13 mouse cellular contexts compared by ENCODE assay signal in the genomic region with DNA sequence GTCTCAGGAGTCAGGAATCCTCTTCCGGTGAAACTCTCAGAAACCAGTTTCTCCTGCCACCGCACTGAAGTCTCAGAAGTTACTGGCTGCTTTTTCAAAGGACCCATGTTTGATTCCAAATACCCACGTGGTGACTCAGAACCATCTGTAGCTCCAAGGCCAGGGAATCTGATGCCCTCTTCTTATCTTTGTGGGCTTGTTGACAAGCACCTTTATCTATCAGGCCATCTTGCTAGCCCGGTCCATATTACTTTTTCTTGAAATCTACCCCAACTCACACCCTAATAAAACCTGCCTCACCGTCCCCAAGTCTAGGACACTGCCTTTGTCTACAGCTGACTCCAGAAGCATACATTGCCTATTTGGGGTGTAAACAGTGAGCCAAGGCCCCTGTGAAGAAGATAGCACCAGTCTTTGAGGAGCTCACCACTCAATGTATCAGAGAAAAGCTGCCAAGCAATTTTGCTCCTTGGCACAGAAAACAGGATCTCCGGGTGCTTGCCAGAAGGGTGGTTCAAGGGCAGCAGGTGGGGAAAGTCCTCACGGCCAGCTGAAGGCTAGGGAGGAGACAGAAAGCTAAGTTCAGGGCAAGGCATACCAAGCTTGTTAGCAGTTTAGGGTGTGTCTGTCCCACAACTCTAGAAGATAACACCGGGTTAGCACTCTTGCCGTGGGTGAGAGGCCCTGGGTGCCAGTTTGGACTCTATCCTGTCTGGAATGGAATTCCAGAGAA. TPM values are rescaled to one million over a fixed set of nuclear protein-coding genes. Genes with fewer than 3 reads are reported as not detected.
DNase-seq lines count a peak whose midpoint lies in the region; ATAC-seq and TF ChIP-seq lines count a peak whose summit lies in the region.
"Had no signal": no experiment of that assay in that cellular context is flagged by ENCODE, and none has a peak within 500 bp of the region (broad histone marks: within the 10 kb centered on the region; RNA-seq: fewer than 3 reads in every experiment).

No protein-coding gene starts in this region.

- peak overlapping the region; percentile 63 for H3K4me3 ChIP-seq in erythroblast, embryonic 14.5 days (replicated peaks)
- H3K4me3 ChIP-seq in small intestine, adult 2 months (ENCODE audit: low read depth, low read length): no peak overlapping the region
- H3K4me3 ChIP-seq in midbrain, embryonic 16.5 days (ENCODE audit: low read depth, low read length): no peak overlapping the region
- H3K4me3 ChIP-seq: hindbrain, embryonic 10.5 days had no signal

- H3K27me3 ChIP-seq in erythroblast, embryonic 14.5 days (ENCODE audit: control insufficient read depth): peaks cover 40% of the 10 kb centered on the region
- H3K27me3 ChIP-seq in small intestine, adult 2 months (ENCODE audit: control insufficient read depth, insufficient read depth, low read length): no peaks in the 10 kb centered on the region; the same call in 1 of the 2 replicates
- H3K27me3 ChIP-seq in midbrain, embryonic 16.5 days (ENCODE audit: control insufficient read depth, insufficient read depth, low read depth, low read length): peaks cover 52% of the 10 kb centered on the region

- H3K4me2 ChIP-seq in midbrain, embryonic 16.5 days (ENCODE audit: low read length): no peak overlapping the region
- H3K4me2 ChIP-seq: lung, embryonic 14.5 days had no signal

- no peak for TF ChIP-seq POLR2A in small intestine, adult 2 months (IDR thresholded peaks at IDR 0.05; ENCODE audit: low read depth, low read length)

- H3K27ac ChIP-seq in small intestine, adult 2 months (ENCODE audit: insufficient read depth, low read depth, low read length): peak overlapping the region; percentile 100
- no peak overlapping the region for H3K27ac ChIP-seq in midbrain, embryonic 16.5 days (ENCODE audit: low read length)
- H3K27ac ChIP-seq: hindbrain, embryonic 10.5 days had no signal

- H3K9me3 ChIP-seq in erythroblast, embryonic 14.5 days (ENCODE audit: control insufficient read depth, low read length): peaks cover 9% of the 10 kb centered on the region
- no peaks in the 10 kb centered on the region for H3K9me3 ChIP-seq in midbrain, embryonic 16.5 days (replicated peaks; ENCODE audit: control insufficient read depth, low read length, poor library complexity, severe bottlenecking)

- ATAC-seq in midbrain, embryonic 16.5 days: no peak

- WGBS in small intestine, adult 2 months: 32% methylated on average over 9 of the region's 9 CpGs
- 75% methylated on average over 9 of the region's 9 CpGs for WGBS in midbrain, embryonic 16.5 days

- peak; percentile 43 for DNase-seq in kidney, adult 9 months
- DNase-seq in kidney, postnatal 4 days: no peak
- DNase-seq in brain, adult 2 months (ENCODE audit: low read depth, low spot score): peak; percentile 57
- no peak for DNase-seq in right cerebral cortex, postnatal 36 days (ENCODE audit: low spot score in 2 of 2)
- DNase-seq in thymus, postnatal 0 days (ENCODE audit: low spot score): no peak
- DNase-seq: gastrocnemius, postnatal 14 days; lung, embryonic 14.5 days; thymus, postnatal 36 days had no signal

- H3K36me3 ChIP-seq in erythroblast, embryonic 14.5 days (ENCODE audit: control insufficient read depth): peaks cover 14% of the 10 kb centered on the region
- H3K36me3 ChIP-seq in small intestine, adult 2 months (ENCODE audit: control insufficient read depth, insufficient read depth, low read length): no peaks in the 10 kb centered on the region
- H3K36me3 ChIP-seq in midbrain, embryonic 16.5 days (ENCODE audit: control insufficient read depth, insufficient read depth, low read length): no peaks in the 10 kb centered on the region
- H3K36me3 ChIP-seq: hindbrain, embryonic 10.5 days had no signal

- peaks cover 93% of the 10 kb centered on the region for H3K4me1 ChIP-seq in erythroblast, embryonic 14.5 days (ENCODE audit: control insufficient read depth)
- H3K4me1 ChIP-seq in small intestine, adult 2 months (ENCODE audit: control insufficient read depth, insufficient read depth, insufficient read length, low read length): peaks cover 12% of the 10 kb centered on the region
- H3K4me1 ChIP-seq in midbrain, embryonic 16.5 days (ENCODE audit: control insufficient read depth, insufficient read depth, low read length): peaks cover 16% of the 10 kb centered on the region; the same call in 1 of the 2 replicates

- TF ChIP-seq CTCF in small intestine, adult 2 months (IDR thresholded peaks at IDR 0.05; ENCODE audit: extremely low read depth, insufficient read length, insufficient replicate concordance, low read depth, low read length): no peak

- no peak overlapping the region for H3K9ac ChIP-seq in midbrain, embryonic 16.5 days (ENCODE audit: low read depth, low read length)
- H3K9ac ChIP-seq: lung, embryonic 14.5 days had no signal

RNA-seq across cellular contexts. Expression of gene Sowaha, which starts 3.3 kb away (rescaled TPM):
- 9.4 and 11.2 TPM in 2 replicates for polyA plus RNA-seq in erythroblast, embryonic 14.5 days (2012)
- 9.7 and 61.2 TPM in 2 replicates for polyA plus RNA-seq in small intestine, adult 2 months (2012; rRNA removed)
- polyA plus RNA-seq in midbrain, embryonic 16.5 days (2015; fragmentation: Nextera tagmentation; extraction: Ambion mirVana): 1.1 and 1.6 TPM in 2 replicates
- polyA plus RNA-seq in thymus, postnatal 0 days (2015; fragmentation: Nextera tagmentation; extraction: Ambion mirVana): 0.05 and 0.15 TPM in 2 replicates

RNA-seq across cellular contexts. Expression of gene Gm9945, which starts 3.4 kb away (rescaled TPM):
- polyA plus RNA-seq in erythroblast, embryonic 14.5 days (2012): not detected in 2 replicates
- not detected in 2 replicates for polyA plus RNA-seq in small intestine, adult 2 months (2012; rRNA removed)
- not detected in 2 replicates for polyA plus RNA-seq in midbrain, embryonic 16.5 days (2015; fragmentation: Nextera tagmentation; extraction: Ambion mirVana)
- not detected in 2 replicates for polyA plus RNA-seq in thymus, postnatal 0 days (2015; fragmentation: Nextera tagmentation; extraction: Ambion mirVana)
- polyA plus RNA-seq: brain, embryonic 14.5 days; hindbrain, embryonic 10.5 days; lung, embryonic 14.5 days had no signal

RNA-seq across cellular contexts. Expression of gene Gm9837, which starts 13.0 kb away (rescaled TPM):
- not detected in 2 replicates for polyA plus RNA-seq in erythroblast, embryonic 14.5 days (2012)
- not detected in 2 replicates for polyA plus RNA-seq in small intestine, adult 2 months (2012; rRNA removed)
- not detected in 2 replicates for polyA plus RNA-seq in midbrain, embryonic 16.5 days (2015; fragmentation: Nextera tagmentation; extraction: Ambion mirVana)
- polyA plus RNA-seq in thymus, postnatal 0 days (2015; fragmentation: Nextera tagmentation; extraction: Ambion mirVana): not detected in 2 replicates
- polyA plus RNA-seq: brain, embryonic 14.5 days; hindbrain, embryonic 10.5 days; lung, embryonic 14.5 days had no signal

RNA-seq across cellular contexts. Expression of gene Shroom1, which starts 26.3 kb away (rescaled TPM):
- polyA plus RNA-seq in erythroblast, embryonic 14.5 days (2012): not detected in 2 replicates
- 2.6 and 3.0 TPM in 2 replicates for polyA plus RNA-seq in small intestine, adult 2 months (2012; rRNA removed)
- polyA plus RNA-seq in midbrain, embryonic 16.5 days (2015; fragmentation: Nextera tagmentation; extraction: Ambion mirVana): 3.0 and 4.5 TPM in 2 replicates
- polyA plus RNA-seq in thymus, postnatal 0 days (2015; fragmentation: Nextera tagmentation; extraction: Ambion mirVana): 0.27 and 0.42 TPM in 2 replicates

RNA-seq across cellular contexts. Expression of gene Gm10447, which starts 26.4 kb away (rescaled TPM):
- not detected in 2 replicates for polyA plus RNA-seq in erythroblast, embryonic 14.5 days (2012)
- polyA plus RNA-seq in small intestine, adult 2 months (2012; rRNA removed): 0.04 TPM in 1 of 2 replicates, not detected in the other
- 0.10 TPM in 1 of 2 replicates, not detected in the other for polyA plus RNA-seq in midbrain, embryonic 16.5 days (2015; fragmentation: Nextera tagmentation; extraction: Ambion mirVana)
- not detected in 2 replicates for polyA plus RNA-seq in thymus, postnatal 0 days (2015; fragmentation: Nextera tagmentation; extraction: Ambion mirVana)
- polyA plus RNA-seq: brain, embryonic 14.5 days; hindbrain, embryonic 10.5 days; lung, embryonic 14.5 days had no signal

Comparison
In these comparisons a context has a peak if more than half of its experiments do, and no peak if none do; other contexts are left out.
1. DNase-seq: peak in kidney, adult 9 months (single experiment) and brain, adult 2 months (single experiment); none in kidney, postnatal 4 days (0 of 2), right cerebral cortex, postnatal 36 days (0 of 2) and thymus, postnatal 0 days (single experiment).